Mouse (Mus musculus): Measurements from ENCODE around the gene Dvl2.

DNA sequence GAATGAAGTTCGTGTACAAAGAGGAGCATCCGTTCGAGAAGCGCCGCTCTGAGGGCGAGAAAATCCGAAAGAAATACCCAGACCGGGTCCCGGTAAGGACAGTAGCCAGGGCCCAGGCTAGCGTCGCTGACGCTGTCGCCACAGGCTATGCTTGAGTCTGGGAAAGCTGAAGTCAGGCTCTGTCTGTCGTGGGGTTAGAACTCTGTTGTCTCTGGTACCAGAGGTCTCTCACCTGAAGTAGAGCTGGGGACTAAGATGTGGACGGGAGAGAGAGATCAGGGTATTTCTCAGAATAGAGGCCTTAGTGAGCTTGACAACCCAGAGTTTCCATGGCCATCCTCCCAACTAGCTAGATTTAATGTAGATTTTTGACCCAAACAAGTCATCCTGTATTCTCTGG is 8.7 kb upstream of the Dvl2 start:
- no peak for TF ChIP-seq GATA1 (IDR thresholded peaks at IDR 0.05; ENCODE audit: borderline replicate concordance, low read length)
- TF ChIP-seq FLI1 (IDR thresholded peaks at IDR 0.05; ENCODE audit: low read length): no peak
